Mouse (Mus musculus) thymus, postnatal 10 days (tissue): ENCODE measurements around the gene Ndufs8.
"Not testable (repeated sequence)": the region's sequence is repeated elsewhere in the genome, so short reads cannot be mapped to it uniquely, and the experiment has no call there.

Experiments
- DNase-seq, 2 experiments: peaks; one replicate each; pipeline ENCODE4 v3.0.0; 2021; ENCODE audit warnings: low spot score in 2 of 2

Ndufs8 gene

DNA sequence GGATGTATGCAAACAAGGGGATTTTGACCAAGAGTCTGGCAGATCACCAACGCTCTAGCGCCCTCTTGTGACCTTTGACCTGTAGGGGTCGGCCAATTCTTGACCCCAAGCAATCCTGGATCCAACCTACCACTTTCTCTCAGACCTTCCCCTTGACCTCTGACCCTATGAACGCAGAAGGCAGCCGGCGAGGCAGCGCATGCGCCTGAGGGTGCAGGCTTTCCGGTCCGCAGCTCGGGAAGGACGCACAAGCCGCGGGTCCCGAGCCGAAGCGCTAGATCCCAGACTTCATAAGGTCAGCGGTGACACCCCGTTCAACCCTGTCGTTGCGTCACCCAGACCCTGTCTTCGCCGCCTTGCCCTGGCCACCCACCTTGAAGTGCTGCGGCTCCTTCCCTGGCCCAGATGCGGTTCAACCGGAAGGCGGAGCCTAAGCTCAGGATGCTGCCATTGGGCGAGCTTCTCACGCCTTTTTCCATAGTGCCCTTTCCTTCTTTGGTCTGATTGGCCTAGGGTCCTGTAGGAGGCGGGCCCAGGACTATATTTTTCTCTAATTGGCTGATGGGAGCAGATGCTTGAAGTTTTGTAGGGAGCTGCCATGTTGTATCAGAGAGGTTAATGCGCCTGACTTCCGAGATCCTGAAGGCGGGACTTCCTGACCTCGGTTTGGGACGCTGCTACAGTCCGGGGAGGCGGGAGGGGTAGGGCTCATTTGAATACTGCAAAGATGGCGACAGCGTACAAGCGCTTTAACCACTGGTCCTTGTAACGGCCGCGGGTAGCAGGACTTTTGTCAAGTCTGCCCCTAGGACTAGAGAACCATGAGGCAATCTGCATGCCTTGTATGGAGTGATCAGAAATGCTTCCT, at the start of gene Ndufs8:
Gene Ndufs8 (minus strand): TSS at position 438 of the 868 bp plus-strand sequence.
- peak; percentile 88 to 93 for DNase-seq

DNA sequence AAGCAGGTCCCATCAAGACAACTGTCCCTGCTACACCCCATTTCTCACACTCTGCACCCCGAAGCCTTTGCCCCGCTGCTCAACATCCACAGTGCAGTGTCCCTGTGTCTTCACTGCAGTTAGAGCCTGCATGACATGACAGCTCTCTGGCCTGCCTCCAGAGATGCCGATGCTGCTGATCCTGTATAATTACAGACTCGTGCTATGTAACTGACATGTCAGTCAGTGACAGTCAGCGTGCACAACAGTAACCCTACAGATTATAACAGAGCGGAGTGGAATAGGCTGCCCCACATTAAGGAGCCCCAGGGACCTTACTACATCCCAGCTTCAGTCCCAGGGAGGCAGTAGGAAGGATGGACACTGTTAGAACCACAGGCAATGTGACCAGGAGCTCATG, 49.2 kb upstream of the Ndufs8 start:
- not testable (repeated sequence) for DNase-seq

DNA sequence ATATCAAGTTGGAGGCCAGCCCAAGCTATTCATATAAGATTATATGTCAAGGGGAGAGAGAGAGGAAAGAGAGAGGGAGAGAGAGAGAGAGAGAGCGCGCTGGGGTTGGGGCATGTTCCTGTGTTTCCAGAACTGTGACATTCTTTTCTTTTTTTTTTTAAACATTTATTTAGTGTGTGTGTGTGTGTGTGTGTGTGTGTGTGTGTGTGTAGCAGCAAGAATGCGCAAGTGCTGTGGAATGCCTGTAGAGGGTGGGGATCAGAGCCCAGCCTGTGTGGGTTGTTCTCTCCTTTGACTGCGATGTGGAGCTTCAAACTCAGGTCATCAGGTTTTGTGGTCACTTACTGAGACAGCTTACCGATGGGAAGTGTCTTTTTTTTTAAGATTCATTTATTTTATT, 47.6 kb upstream of the Ndufs8 start:
- no peak for DNase-seq

DNA sequence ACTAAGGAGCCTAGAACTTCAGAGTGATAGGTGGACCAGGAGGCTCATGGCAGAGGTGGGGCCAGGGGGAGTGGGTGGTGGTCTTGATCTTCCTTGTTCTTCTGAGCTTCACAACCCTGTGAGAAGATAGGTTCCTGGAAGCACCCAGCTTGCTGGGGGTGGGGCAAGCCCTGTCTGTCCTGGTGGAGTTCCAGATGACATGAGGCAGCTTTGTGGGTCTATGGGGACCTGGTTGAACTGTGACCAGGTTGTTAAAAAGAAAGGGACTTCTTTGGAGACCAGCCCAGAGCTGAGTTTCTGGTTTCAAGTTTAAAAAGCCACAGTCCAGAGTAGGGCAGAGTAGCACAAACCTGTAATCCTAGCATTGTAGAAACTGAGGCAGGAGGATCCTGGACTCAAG, 46.5 kb upstream of the Ndufs8 start:
- DNase-seq, result no peak

DNA sequence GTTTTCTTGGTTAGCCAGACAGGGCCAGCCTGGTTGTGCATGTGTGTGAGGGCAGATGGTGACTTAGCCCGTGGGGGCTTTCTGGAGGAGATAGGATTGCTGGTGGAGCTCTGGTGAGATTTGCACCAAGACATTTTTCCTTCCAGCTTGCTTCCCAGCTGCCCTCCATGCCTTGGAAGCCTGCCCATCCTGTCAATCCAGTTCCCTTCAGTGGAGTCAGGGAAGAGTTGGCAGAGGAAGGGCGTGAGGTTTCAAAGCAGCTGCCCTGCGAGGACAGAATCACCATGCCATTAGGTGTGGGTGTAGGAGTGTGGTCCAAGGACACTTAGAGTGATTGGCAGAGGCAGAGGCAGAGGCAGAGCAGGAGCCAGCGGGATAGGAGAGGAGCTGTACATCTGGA, 45.9 kb upstream of the Ndufs8 start, which contains the start of gene Aldh3b3:
Gene Aldh3b3 (plus strand): TSS at position 176 of the 400 bp plus-strand sequence.
- DNase-seq, result no peak

DNA sequence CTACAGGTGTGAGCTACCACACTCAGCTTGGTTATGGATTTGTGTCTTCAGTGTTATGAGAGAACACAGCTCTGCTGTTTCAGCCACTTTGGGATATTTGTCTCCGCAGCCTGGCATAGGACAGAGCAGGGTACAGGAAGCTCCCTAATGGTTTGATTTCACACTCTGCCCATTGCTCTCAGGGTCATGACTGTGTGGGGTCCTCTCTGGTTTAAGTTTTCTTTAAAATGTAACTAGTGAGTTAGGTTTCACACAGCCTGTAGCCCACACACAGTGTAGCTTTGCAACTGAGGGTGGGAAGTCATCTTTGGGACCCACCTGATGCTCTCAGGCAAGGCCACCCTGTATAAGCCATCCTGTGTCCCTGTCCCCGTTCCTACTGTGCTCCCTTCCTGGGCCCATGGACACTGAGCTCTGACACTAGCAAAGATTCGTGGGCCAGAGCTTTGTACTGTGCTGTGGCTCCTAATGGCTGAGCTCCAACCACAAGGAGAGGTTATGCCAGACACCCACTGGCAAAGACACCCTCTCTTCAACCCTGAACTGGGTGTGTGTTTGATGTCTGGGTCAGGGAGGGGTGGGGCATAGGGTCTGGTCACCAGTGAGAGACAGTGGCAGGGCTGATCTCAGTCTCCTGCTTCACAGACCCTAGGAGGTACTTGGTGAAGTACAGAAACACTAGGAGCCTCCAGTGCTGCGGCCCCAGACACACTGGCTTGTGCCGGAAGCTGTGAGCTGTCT, 44.9 kb upstream of the Ndufs8 start:
- DNase-seq, result not testable (repeated sequence)

DNA sequence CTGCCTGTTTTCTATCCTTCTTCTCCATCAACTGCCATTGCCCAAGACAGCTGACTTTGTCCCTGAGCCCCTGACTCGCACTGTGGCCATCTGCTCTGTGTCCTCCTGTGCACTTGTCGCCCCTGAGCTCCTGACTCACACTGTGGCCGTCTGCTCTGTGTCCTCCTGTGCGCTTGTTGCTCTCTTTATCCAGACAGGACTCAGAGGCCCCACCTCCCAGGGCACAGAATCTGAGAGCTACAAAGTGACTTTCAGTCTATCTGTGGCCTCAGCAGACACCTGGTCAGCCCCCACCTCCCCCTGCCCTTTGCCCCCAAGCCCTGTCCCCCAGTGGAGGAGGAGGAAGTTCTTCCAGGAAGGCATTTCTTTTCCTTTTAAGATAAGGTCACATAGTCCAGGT, 43.2 kb upstream of the Ndufs8 start:
- no peak for DNase-seq

DNA sequence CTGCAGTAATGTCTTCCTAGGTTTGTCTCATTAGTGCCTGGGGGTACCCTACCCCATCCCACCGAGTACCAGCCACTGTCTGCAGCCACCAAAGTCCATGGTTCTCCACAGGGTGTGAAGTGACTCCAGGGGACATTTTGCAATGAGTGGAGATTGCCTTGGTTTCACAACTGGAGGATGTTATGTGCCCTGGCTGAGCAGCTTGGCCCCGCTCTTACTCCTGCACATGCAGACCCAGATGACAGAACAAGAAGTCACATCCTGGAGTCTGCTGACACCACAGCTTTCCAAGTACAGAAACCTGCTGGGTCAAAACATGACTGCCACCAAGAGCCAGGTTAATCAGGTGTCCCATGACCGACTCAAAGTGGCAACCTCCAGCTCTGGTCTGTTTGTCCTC, 42.5 kb upstream of the Ndufs8 start:
- DNase-seq, result no peak

DNA sequence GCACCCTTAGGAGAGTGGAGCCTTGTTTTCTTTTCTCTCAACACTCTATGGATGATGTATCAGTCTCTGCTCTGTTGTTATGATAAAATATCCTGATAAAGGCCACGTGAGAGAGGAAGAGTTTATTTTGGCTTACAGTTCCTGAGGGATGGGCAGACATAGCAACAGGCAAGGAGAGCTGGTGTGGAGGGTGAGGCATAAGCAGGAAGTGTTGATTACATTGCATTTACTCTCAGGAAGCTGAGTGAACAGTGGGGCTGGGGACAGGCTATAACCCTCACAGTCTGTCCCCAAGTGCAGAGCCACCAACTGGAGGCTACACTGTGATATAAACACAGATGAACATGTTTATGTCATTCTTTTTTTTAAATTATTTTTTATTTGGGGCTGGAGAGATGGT, 39.5 kb upstream of the Ndufs8 start:
- no peak for DNase-seq

DNA sequence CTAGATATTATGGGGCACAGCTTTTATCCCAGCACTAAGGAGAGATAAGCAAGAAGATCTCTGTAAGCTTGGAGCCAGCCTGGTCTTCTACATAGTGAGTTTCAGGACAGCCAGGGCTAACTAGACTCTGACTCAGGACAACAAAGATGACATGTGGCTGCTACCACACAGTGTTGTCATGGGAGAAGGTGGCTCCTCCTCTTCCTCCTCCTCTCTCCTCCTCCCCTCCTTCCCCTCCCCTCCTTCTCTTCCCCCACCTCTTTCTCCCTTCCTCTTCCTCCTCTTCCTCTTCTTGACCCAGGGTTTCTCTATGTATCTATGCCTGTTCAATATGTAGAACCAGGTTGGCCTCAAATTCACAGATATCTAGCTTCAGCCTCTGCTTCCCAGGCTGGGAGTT, 38.9 kb upstream of the Ndufs8 start:
- no peak for DNase-seq

DNA sequence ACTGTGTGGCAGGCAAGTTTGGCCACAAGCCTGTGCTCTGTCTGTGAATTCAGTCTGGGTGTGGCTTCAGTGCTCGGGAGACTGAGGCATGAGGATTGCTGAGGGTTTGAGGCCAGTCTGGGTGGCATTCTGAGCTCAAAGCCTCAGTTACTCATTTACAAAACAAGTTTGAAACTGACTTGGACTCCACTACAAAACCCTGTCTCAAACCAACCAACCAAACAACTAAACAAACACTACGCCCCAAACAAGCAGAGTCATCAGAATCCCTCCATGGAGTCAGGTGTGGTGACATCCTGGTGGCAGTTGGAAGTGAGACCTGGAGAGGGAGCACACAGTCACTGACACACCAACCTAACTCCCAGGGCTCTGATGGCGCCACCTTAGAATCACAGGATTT, 37.8 kb upstream of the Ndufs8 start:
- DNase-seq, result no peak

DNA sequence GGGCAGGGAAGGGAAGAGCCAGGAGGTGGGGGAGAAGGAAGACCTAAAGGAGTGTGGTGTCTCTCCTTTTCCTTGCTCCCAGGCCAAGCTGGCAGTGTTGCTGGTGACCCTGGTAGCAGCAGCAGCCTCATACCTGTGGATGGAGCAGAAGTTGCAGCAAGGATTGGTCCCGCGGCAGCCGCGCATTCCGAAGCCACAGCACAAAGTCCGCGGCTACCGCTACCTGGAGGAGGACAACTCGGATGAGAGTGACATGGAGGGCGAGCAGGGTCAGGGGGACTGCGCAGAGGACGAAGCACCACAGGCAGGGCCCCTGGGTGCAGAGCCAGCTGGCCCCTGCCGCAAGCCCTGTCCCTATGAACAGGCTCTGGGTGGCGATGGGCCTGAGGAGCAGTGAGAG, 36.0 kb upstream of the Ndufs8 start:
- DNase-seq, result no peak

DNA sequence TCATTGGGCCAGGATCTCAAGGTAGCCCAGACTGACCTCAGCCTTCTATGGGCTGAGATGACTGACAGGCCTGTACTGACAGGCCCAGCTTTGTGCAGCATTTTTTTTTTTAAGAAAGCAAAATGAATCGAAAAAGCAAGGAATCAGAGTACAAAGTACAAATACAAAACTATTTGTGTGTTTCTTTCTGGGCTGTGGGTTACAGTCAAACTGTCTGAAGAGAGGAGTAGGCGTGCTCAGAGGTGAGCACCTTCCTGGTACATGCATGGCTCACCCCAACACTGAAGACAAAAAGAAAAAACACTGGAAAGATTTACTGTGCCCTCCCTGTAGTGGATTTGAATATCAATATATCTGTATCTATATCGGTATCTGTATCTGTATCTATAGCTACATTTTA, 35.2 kb upstream of the Ndufs8 start:
- DNase-seq, result no peak

DNA sequence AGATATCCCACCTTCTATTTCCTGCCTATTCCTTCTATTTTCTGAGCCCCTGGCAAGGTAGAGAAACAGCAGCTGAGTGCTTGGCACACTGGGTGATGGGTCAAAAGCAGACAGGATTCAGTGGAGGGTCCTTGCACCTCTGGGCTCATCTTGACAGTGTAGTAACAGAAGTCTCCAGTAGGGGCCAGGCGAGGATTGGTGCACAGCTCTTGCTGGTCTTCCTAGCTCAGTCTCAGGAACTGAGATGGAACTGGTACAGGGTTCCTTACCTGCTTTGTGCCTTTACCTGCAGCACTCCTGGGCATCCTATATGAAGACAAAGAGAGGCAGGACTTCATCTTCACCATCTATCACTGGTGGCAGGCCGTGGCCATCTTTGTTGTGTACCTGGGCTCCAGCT, 34.1 kb upstream of the Ndufs8 start:
- DNase-seq, result peak; percentile 53 to 83

DNA sequence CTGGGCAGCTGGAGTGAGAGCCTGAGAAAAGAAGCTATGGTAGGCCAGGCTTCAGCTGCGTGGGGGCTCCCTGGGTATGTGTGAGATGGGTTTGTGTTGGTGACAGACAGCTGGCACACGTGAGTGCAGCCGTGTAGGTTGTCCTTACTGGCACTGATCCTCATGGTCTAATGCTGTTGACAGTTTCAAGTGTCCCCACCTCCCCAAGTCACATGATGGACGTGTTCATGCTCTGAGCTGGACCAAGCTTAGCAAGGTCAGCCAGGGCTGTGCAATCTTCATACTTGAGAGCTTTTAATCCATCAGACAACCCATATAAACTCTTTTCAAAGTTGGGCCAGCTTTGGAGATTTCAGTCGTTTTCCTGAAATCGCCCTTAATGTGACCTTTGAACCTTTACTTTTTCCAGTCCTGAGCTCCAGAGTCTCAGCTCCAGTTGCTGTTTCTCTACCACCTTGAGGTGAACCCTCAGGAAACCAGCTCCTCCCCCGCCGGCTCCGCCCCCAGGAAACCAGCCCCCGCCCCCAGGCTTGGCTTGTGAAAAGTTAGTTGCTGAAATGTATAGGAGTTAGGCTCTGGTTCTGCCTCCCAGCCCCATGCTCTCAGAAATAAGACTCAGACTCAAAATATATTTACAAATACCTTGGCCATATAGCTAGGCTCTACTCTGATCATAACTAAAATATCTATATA, 33.4 kb upstream of the Ndufs8 start:
- DNase-seq, result peak; percentile 64 to 69

DNA sequence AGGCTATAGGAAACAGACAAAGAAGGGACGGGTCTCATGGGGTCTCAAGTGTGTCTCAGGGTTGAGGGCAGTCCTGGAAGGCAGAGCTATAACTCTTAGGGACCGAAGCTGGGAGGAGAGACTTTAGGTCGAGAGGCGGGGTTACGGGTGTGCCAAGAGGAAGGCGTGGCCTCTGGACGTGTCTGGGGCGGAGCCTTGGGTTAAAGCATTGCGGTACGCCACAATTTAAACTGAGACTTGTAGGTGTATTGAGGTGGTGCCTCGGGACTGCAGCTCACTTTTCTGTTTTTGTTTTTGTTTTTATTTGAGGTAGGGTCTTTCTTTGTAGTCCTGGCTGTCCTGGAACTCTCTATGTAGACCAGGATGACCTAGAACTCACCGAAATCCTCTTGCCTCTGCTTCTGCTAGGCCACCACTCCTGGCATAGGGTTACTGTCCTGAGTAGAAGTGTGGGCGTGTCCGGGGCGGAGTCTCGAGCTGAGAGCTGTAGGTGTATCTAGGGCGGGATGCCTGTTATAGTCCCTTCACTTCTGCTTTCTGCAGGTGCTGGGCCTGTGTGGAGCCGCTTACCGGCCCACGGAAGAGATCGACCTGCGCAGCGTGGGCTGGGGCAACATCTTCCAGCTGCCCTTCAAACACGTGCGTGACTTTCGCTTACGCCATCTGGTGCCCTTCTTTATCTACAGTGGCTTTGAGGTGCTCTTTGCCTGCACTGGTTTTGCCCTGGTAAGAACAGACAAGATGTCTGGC, 30.6 kb upstream of the Ndufs8 start:
- DNase-seq, result peak in 1 of 2 experiments; percentile 43

DNA sequence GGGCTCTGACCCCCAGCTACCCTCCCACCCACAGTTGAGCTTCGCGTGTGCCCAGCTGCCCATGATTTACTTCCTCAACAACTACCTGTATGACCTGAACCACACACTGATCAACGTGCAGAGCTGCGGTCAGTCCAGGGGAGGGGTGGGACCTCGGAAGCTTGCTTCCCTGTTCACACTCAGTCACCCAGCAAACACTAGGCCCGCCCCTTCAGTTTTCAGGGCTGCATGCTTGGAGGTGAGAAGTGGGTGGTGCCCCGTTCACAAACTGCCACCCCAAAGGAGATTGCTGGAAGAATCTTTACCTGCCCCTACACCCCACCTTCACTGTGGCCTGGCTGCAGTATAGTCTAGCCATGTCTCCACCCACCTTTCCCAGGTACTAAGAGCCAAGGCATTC, 29.7 kb upstream of the Ndufs8 start:
- no peak for DNase-seq

DNA sequence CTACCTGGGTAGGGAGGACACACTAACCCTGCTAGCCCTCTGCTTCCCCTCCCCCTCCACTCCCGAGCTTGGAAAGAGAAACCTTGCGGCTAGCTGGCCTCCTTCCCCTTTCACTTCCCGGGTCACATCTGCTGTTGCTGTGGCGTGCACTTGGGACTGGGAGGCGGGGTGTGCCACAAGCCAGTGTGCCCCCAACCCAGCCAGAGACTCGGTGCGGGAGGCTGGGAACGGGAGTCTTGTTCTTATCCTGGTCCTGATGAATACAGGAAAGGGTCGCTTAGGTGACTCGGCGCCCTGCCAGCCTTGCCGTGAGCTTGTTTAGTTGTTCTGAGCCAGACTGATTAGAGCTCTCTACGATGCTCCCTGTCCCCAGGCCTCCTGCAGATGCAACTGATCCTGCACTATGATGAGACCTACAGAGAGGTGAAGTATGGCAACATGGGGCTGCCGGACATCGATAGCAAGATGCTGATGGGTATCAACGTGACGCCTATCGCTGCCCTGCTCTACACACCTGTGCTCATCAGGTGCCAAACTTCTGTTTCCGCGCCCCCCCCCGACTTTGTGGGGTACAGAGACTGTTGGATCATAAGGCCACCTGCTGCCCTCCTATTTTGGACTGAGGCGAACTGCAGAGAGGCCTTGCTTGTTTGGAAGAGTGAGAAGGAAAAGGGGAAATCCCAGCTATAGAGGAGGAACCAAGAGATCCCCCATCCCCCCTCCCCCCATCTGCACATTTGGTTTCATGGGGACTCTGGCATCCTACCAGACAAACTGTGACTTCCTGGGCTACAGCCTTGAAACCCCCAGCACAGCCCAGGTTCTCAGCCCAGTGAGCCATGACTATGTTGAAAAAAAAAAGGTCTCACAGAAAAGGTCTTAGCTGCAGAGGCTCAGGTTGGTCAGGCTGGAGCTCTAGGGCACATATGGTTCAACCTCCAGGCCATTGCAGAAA, 23.6 kb upstream of the Ndufs8 start:
- DNase-seq, result peak in 1 of 2 experiments; percentile 39

DNA sequence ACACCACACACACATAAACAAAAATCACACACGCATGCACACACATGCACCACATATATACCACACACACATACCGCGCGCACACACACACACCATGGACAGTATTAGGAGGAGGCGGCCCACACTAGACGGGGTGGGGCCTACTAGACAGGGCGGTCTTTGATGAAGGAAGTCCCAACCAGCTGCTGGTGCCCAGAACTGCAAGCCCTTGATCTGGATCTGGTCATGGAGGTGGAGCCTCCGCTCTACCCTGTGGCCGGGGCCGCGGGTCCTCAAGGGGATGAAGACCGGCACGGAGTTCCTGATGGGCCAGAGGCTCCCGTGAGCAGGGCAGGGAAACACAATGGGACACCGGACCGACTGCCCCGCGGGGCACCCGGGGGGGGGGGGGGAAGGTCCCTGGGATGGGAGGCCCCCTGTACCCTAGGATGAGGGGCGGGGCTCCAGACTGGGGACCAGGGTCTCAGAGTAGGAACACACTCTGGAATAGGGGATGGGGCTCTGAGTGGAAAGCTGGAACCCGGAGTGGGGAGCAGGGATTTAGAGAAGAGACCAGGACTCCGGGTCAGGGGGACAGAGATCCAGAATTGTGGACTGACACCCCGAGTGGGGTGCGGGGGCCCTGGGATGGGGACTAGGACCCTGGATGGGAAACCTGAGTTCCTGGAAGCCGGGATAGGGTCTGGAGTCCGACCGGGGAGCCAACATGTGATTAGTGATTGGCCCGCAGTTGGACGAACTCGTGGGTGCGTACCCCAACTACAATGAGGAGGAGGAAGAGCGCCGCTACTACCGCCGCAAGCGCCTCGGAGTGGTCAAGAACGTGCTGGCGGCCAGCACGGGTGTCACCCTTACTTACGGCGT, 22.7 kb upstream of the Ndufs8 start, which contains the start of gene Unc93b1:
Gene Unc93b1 (plus strand): TSS at position 155 of the 864 bp plus-strand sequence.
- no peak for DNase-seq
